Mouse (Mus musculus): Measurements from ENCODE around the gene Tent4a.
A peak's percentile ranks its signal among the peaks of the same experiment; 100 is the strongest.

The Tent4a gene

GRCm38 (mm10) chr13:69460635-69461465 lies 73.6 kb downstream of the Tent4a start:
- DNase-seq: peak; percentile 80

DNA sequence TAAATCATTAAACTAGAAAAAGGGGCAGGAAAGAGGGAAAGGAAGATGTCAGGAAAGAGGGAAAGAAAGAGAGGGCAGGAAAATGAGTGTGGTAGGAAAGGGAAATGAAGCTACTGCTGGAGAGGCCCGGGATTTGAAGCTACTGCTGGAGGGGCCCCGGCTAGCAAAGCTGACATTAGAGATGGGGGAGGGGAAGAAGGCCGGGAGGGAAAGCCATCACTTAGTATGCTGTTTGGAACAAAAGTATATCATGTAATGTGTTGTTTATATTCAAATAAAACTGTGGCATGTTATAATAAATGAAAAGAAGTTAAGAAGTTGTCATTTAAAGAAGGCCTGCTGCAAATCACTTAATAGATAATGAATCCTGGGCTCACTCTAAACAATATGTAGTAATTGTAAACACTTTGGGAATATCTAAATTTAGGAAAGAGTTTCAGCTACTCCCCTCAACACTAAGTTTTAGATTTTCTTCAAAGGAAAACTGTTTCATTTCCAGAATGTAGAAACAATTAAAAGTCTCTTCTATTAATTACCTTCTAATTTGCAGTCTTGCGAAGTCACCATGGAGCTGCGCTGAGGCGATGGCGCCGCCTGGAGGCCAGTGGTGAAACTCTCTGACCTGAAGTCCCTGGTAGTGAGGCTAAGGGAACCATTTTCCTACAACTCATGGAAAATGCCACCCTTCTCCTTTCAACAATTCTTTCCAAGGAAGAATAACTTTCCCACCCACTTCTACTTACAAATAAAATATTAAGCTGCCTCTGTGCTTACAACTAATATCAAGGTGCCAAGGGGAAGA lies 74.6 kb downstream of the Tent4a start:
- peak; percentile 81 for DNase-seq

DNA sequence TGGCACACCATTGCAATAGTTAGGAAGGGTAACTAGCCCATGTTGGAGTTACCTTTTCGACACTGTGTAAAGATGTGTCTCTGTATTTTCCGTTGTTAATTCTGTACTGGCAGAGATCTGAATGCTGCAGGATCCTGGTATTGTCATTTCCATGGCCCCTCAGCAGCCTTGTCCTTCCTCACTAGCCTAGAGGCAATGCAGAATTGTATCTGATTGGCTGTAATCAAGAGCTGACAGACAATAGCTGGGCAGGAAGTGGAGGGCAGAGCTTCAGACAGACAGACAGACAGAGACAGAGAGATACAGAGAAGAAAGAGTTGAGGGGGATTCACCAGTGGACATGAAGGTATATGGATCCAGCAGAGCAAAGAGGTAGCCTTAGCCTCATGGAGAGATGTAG lies 75.5 kb downstream of the Tent4a start:
- DNase-seq: no peak

- no peak for DNase-seq
Observed at GRCm38 (mm10) chr13:69458461-69458860, 76.0 kb downstream of the Tent4a start.

DNA sequence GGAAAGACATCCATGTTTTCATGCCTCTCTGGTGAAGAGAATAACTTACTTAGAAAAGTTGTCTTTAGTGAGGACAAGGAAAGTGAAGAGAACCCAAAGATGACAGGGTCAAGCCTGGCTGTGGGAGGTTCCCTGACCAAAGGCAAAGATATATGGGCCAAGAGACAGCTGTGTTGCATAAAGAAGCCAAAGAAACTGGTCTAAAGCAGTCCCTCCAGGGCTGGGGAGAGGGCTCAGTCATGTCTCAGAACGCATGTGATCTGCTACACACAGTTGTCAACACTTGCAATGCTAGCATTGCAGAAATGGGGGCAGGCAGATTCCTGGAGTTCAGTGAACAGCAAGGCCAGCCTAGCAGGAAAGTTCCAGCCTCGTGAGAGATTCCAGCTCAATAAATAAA lies 77.3 kb downstream of the Tent4a start:
- no peak for DNase-seq

DNA sequence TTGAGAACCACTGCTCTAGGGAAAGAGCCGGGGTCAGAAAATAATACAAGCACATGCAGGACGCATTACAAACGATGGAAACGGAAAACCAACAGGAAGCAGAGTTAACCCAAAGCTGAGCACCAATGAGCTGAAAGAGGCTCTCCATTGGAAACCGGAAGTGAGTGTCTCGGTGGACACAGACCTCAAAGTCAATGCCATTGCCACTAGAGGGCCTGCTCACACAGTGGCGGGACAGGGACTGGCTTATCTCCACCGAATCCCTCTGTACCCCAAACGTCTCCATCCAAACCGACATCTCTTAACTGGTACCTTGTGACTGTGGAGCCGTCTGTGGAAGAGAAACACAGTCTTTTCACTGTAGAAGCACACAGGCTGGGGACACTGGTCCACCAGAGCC lies 77.8 kb downstream of the Tent4a start:
- no peak for DNase-seq

DNA sequence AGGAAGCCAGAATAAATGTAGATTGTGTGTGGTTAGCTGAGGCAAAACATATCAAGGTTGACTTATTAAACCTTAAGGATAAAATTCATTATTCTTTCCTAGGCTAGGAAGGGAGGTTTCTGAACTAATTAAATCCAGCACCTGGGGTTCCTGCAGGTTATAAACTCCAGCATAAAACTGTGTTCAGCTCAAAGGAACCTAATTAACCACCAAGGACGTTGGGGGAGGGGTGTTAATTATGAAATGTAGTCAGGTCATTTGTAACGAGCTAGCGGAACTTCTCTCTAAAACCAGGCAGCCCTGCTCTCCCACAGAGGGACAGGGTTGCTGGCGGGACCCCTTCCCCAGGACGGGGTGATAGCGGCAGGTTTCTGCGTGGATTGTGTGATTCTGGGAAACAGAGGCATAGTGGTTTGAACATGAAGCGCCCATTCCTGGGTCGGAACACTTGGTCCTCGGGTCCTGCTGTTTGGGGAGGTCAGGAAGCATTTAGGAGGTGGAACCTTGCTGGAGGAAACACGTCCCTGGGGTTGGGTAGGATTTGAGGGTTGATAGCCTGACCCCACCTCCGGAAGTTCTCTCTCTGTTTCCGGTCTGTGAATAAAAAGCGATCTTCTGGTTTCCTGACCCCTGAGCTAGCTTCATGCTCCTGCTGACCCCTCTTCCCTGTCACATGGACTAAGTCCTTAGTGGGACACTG lies 78.8 kb downstream of the Tent4a start:
- no peak for DNase-seq
